Mouse (Mus musculus): ENCODE data around the gene 2810004N23Rik.

DNA sequence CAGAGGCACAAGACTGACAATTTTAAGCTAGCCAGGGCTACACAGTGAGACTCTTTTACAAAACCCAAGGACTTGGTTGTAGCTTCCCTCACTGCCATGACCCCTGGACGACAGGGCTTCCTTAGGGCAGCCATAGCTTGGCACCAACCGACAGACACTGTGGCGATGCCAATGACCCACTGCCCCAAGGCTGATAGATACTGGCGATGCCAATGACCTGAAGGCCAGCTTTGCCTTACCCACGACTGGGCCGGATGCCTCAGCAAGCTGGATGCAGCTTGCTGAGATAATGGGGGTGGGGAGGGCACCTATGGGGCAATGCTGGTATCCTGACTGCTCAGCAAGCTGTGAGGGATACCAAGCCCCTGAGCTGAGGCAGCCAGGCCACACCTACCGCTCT, 22.0 kb downstream of the 2810004N23Rik start:
- TF ChIP-seq POLR2A (IDR thresholded peaks at IDR 0.05; ENCODE audit: extremely low read depth, insufficient read depth, low read length) (no peak), CTCF (IDR thresholded peaks at IDR 0.05; ENCODE audit: extremely low read depth, insufficient read depth, low read length) (no peak)

All from cortical plate, adult 2 months (tissue).